In the genomic region with DNA sequence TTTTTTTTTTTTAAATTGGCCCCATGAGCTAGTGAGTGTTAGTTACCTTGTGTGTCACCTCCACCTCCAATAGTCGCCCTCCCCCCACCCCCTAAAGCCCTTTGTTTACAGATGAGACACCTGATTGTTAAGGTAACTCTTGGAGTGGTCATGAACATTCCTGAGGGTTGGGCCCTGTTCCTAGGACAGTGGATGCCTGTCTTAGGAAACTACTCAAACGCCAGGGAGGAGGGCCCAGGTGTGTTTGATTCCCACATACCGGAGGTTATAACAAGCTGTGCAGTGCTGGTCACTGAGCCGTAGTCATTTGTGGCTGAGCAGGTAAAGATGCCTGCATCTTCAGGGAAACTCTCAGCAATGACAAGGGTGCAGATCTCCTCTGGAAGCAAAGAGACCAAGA, we compare ENCODE assay signal across 8 mouse cellular contexts.
"Had no signal": no experiment of that assay in that cellular context is flagged by ENCODE, and none has a peak within 500 bp of the region (broad histone marks: within the 10 kb centered on the region; RNA-seq: fewer than 3 reads in every experiment).

No protein-coding gene starts in this region.

- H3K4me3 ChIP-seq: layer of hippocampus, adult 2 months; limb, embryonic 12.5 days; liver, embryonic 13.5 days; midbrain, embryonic 15.5 days; neural tube, embryonic 12.5 days had no signal

- H3K9ac ChIP-seq: limb, embryonic 12.5 days; liver, embryonic 13.5 days; liver, postnatal 0 days; midbrain, embryonic 15.5 days; neural tube, embryonic 12.5 days had no signal

- ATAC-seq: liver, postnatal 0 days; midbrain, embryonic 15.5 days had no signal

- H3K4me2 ChIP-seq: limb, embryonic 12.5 days; liver, embryonic 13.5 days; midbrain, embryonic 15.5 days; neural tube, embryonic 12.5 days had no signal

- H3K27me3 ChIP-seq: limb, embryonic 12.5 days; liver, embryonic 13.5 days; midbrain, embryonic 15.5 days; neural tube, embryonic 12.5 days had no signal

- H3K9me3 ChIP-seq: limb, embryonic 12.5 days; liver, embryonic 13.5 days; midbrain, embryonic 15.5 days; neural tube, embryonic 12.5 days had no signal

- H3K27ac ChIP-seq: layer of hippocampus, adult 2 months; limb, embryonic 12.5 days; liver, embryonic 13.5 days; midbrain, embryonic 15.5 days; neural tube, embryonic 12.5 days; stomach, postnatal 0 days had no signal

- H3K36me3 ChIP-seq: liver, embryonic 13.5 days; midbrain, embryonic 15.5 days; neural tube, embryonic 12.5 days had no signal

- H3K4me1 ChIP-seq: liver, embryonic 13.5 days; midbrain, embryonic 15.5 days; neural tube, embryonic 12.5 days had no signal

- DNase-seq: liver; liver, embryonic 13.5 days had no signal
